Mouse (Mus musculus) limb, embryonic 11.5 days (tissue): Measurements from ENCODE around the gene Mettl23. TPM values are rescaled to one million over a fixed set of nuclear protein-coding genes. Genes with fewer than 3 reads are reported as not detected.
"Not testable (repeated sequence)": the region's sequence is repeated elsewhere in the genome, so short reads cannot be mapped to it uniquely, and the experiment has no call there.

Experiments
- ATAC-seq: fragments of 200-750 bp; cut with Nextera tagmentation; 2 replicates; pipeline ENCODE4 v1.8.0; 2017; ENCODE audit warnings: low read depth; ENCODE audit not compliant: insufficient number of reproducible peaks, low FRiP score, low TSS enrichment
- DNase-seq: peaks from one replicate; pipeline ENCODE4 v3.0.0-alpha.2; 2015; ENCODE audit warnings: low spot score
- H3K27ac ChIP-seq: fragments of 300-500 bp; sonication (generic); replicated peaks from 2 replicates; pipeline ENCODE4 v1.5.1; 2014; ENCODE audit warnings: low read depth, mild to moderate bottlenecking, low read length
- H3K27me3 ChIP-seq: fragments of 300-500 bp; sonication (generic); 2 replicates; pipeline ENCODE4 v1.6.1; 2014; ENCODE audit warnings: mild to moderate bottlenecking, low read length, mixed read lengths; ENCODE audit not compliant: control insufficient read depth, insufficient read depth
- H3K36me3 ChIP-seq: fragments of 300-500 bp; sonication (generic); 2 replicates; pipeline ENCODE4 v1.6.1; 2014; ENCODE audit warnings: mild to moderate bottlenecking, low read length, moderate library complexity, mixed read lengths; ENCODE audit not compliant: control insufficient read depth, insufficient read depth
- H3K4me1 ChIP-seq: fragments of 300-500 bp; sonication (generic); 2 replicates; pipeline ENCODE4 v1.6.1; 2014; ENCODE audit warnings: low read length, mixed read lengths; ENCODE audit not compliant: control insufficient read depth, insufficient read depth
- H3K4me2 ChIP-seq: fragments of 300-500 bp; sonication (generic); 2 replicates; pipeline ENCODE4 v1.6.1; 2014; ENCODE audit warnings: low read depth, mild to moderate bottlenecking, moderate library complexity; ENCODE audit not compliant: severe bottlenecking
- H3K4me3 ChIP-seq: fragments of 300-500 bp; sonication (generic); 2 replicates; pipeline ENCODE4 v1.5.1; 2014; ENCODE audit warnings: low read depth, low read length
- H3K9ac ChIP-seq: fragments of 300-500 bp; sonication (generic); 2 replicates; pipeline ENCODE4 v1.6.1; 2014; ENCODE audit warnings: mild to moderate bottlenecking, low read length
- H3K9me3 ChIP-seq: fragments of 300-500 bp; sonication (generic); 2 replicates; pipeline ENCODE4 v1.6.1; 2016; ENCODE audit warnings: low read length; ENCODE audit not compliant: control insufficient read depth
- WGBS: fragments of 180-500 bp; shearing (Covaris S2); extraction: QIAGEN DNeasy Blood & Tissue Kit; methylation state at CpG from one replicate; pipeline ENCODE4 v1.1.7; 2014; 5-methylcytosine and 5-hydroxymethylcytosine counted together
- polyA plus RNA-seq: library from polyadenylated mRNA; unstranded; fragments of >200 nt; fragmentation: Nextera tagmentation; extraction: Ambion mirVana; gene quantifications from 2 replicates; pipeline ENCODE4 v1.2.1, GENCODE M21; 2014

Gene Mettl23
- polyA plus RNA-seq, 1 experiment from 2014 or later, result 68.0 TPM

DNA sequence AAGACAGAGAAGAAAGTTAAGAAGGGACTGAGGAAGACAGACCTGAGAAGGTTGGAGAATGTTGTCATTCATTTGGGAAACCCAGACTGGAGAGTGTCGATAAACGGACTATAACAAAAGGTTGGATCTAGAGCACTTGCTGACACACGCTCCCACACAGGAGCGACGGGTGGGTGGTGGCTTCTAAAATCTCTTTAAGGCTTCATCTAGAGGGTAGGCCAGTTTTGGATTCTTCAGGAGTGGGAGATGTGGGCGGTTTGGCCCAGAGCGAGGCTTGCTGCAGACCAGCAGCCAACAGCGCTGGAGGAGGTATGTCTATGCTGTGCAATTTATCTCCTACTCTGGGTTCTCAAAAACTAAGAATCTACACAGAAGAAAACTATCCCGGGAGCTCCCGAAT, 20.5 kb upstream of the Mettl23 start:
- DNase-seq (no peak), ATAC-seq (no peak)
- Histone ChIP-seq H3K36me3 (no peaks in the 10 kb centered on the region), H3K4me3 (no peak overlapping the region), H3K9me3 (no peaks in the 10 kb centered on the region), H3K4me1 (peaks cover 16% of the 10 kb centered on the region), H3K27ac (no peak overlapping the region), H3K9ac (no peak overlapping the region), H3K27me3 (no peaks in the 10 kb centered on the region), H3K4me2 (no peak overlapping the region)
- WGBS, result 94% methylated on average over 10 of the region's 10 CpGs

DNA sequence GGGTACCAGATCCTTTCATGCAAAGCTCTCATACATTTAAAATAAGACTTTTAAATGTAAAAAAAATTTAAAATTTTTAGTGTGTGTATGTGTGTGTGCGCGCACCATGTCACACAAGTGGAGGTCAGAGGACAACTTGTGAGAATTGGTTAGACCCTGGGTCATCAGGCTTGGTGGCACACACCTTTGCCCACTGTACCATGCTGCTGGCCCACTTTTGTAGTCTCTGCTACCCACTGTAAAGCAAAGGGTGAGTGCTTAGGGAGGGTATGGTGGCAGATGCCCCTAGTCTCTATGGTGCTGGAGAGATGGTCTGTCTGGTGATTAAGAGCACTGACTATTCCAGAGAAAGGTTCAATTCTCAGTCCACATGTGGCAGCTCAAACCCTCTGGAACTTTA, 19.8 kb upstream of the Mettl23 start:
- Histone ChIP-seq H3K9ac (no peak overlapping the region), H3K36me3 (no peaks in the 10 kb centered on the region), H3K4me3 (no peak overlapping the region), H3K27ac (no peak overlapping the region), H3K9me3 (no peaks in the 10 kb centered on the region), H3K4me2 (no peak overlapping the region), H3K4me1 (peaks cover 16% of the 10 kb centered on the region), H3K27me3 (no peaks in the 10 kb centered on the region)
- 99% methylated on average over 2 of the region's 2 CpGs for WGBS
- DNase-seq (no peak), ATAC-seq (no peak)

DNA sequence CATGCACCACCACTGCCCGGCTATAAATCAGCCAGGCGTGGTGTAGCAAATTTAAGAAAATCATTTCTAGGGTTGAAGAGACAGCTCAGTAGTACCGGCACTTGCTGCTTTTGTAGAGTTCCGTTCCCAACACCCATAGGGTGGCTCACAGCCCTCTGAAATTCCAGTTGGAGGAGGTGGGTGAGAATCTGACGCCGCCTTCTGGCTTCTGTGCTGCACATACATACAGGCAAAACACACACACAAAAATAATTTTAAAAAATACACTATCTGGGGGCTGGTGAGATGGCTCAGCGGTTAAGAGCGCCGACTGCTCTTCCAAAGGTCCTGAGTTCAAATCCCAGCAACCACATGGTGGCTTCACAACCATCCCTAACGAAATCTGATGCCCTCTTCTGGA, 19.2 kb upstream of the Mettl23 start:
- not testable (repeated sequence) for H3K9me3 ChIP-seq, H3K27me3 ChIP-seq, DNase-seq, H3K4me3 ChIP-seq, H3K4me2 ChIP-seq, ATAC-seq, H3K27ac ChIP-seq, H3K36me3 ChIP-seq, H3K9ac ChIP-seq
- WGBS, result 94% methylated on average over 10 of the region's 10 CpGs
- H3K4me1 ChIP-seq, result peaks cover 12% of the 10 kb centered on the region

DNA sequence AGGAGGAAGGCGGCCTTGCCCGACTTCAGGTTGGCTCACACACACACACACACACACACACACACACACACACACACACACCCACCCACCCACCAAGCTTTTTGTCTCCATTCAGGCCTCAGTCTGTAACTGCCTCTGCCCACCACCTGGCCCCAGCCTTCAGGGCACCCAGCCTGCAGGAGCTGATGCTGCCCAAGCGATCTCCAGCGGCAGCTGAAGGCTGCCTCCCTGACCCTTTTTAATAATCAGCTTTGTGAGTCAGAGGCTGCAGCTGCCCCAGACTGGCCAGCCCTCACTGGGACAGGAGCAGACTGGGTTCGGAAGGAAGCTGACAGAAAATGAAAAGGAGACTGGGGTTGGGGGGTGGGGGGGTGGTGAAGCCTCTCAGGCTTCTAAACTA, 17.8 kb upstream of the Mettl23 start:
- Histone ChIP-seq H3K36me3 (no peaks in the 10 kb centered on the region), H3K27ac (no peak overlapping the region), H3K4me1 (peaks cover 9% of the 10 kb centered on the region; the same call in 1 of the 2 replicates), H3K27me3 (no peaks in the 10 kb centered on the region), H3K9me3 (no peaks in the 10 kb centered on the region), H3K4me3 (no peak overlapping the region), H3K9ac (no peak overlapping the region), H3K4me2 (no peak overlapping the region)
- DNase-seq, result no peak
- no peak for ATAC-seq
- 52% methylated on average over 3 of the region's 5 CpGs for WGBS

DNA sequence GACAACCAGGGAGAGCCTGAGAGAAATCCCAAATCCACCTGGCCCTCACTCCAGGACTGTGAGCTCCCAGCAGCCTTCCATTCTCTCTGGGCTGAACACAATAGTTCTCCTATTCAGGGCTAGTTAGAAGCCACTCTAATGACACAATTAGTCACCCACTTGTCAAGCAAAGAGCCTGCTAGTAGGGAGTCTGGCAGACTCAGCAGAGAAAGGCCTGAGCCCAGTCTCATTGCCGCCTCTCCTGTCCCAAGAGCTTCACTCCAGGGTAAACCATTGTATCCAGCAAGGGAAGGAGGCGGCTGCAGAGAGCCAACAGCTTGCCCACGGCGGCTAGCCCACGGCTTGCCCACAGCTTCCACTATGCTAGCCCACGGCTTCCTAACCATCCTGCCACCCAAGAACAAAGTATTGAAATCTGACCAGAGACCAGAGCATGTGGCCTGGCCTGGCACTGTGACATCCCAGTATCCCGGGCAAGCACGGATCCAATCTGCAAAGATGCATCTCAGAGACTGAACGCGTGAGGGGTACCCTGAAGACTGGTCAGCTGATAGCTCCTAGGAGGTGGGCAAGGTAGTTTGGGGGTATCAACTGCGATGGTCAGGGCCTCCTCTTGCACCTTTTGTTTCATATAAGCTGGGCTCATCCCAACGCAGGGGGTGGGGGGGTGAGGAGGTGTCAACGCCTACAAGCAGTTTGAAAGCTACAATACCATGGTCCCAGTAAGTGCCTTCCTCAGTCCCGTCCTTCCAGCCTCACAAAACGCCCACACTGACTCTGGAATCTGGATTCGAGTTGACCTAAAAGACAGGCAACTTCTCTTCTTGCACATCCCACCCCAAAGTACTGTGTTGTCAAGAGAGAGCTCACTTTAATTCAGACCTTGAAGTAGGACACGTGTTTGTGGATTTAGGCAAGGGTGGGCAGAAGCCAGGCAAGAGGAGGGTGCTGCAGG, 16.3 kb upstream of the Mettl23 start:
- 32% methylated on average over 17 of the region's 17 CpGs for WGBS
- Histone ChIP-seq H3K27ac (no peak overlapping the region; the same call in 1 of the 2 replicates), H3K27me3 (no peaks in the 10 kb centered on the region), H3K4me3 (peak overlapping the region; percentile 71), H3K4me1 (peaks cover 9% of the 10 kb centered on the region; the same call in 1 of the 2 replicates), H3K36me3 (no peaks in the 10 kb centered on the region), H3K4me2 (peak overlapping the region; percentile 92), H3K9ac (peak overlapping the region; percentile 74), H3K9me3 (no peaks in the 10 kb centered on the region)
- ATAC-seq (no peak), DNase-seq (no peak)

DNA sequence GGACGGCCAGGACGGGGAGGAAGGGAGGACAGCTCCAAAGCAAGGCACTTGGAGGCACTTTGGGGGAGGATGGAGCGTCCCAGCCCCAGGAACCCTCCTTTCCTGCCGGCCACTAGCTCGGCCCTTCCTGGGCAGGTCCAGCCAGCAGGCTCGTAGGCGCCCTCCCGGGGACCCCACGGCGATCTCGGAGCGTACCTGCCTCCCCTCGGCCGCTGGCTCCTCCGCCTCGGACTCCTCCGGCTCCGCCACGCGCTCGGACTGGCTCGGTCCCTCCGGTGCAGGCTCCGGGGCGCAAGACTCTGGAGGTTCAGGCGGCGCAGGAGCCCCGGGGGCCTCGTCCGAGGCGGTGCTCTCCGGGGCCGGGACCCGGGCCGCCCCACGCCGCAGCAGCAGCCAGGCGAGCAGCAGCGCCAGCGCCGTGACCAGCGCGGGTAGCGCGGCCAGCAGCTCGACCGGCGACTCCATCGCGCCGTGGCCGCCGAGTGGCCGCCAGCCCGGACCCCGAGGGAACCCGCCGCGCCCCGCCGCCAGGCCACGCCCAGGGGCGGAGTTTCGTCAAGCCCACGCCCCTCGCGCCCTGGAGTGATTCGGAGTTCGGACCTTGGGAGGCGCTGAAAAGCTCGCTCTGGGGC, 15.4 kb upstream of the Mettl23 start, which contains the start of gene Mxra7:
Gene Mxra7, minus strand, starts transcription at position 513 of the 632 bp plus-strand sequence.
- peak; percentile 85 for DNase-seq
- peak; percentile 27; the same call in 1 of the 2 replicates for ATAC-seq
- WGBS, result under 1% methylated on average over 71 of the region's 71 CpGs
- H3K36me3 ChIP-seq, result no peaks in the 10 kb centered on the region
- no peaks in the 10 kb centered on the region for H3K9me3 ChIP-seq
- peaks cover 9% of the 10 kb centered on the region for H3K4me1 ChIP-seq
- H3K27ac ChIP-seq, result peak within 1 kb of the TSS; percentile 47
- H3K9ac ChIP-seq, result peak within 1 kb of the TSS; percentile 74
- H3K4me2 ChIP-seq, result peak within 1 kb of the TSS; percentile 92
- H3K4me3 ChIP-seq, result peak within 1 kb of the TSS; percentile 71
- H3K27me3 ChIP-seq, result no peaks in the 10 kb centered on the region

DNA sequence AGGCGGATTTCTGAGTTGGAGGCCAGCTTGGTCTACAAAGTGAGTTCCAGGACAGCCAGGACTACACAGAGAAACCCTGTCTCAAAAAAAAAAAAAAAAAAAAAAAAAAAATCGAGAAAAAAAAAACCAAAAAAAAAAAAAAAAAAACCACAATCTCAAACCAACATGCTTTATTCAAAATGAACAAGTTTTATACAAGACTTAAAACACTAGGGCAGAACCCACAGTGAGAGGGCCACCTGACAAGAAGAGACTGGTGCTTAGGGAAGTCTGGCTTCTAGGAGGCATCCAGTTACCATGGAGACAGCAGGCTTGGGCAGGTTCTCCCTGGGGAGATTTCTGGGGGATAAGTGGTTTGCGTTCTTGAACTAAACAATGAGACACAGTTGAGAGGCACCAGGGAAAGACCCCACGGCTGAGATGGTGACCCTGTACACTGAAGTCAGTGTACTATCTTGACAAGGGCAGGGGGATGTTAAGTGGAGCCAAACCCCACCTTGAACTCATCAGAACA, 10.8 kb upstream of the Mettl23 start:
- Histone ChIP-seq H3K27ac (peak overlapping the region; percentile 26; the same call in 1 of the 2 replicates), H3K4me2 (no peak overlapping the region), H3K9ac (no peak overlapping the region), H3K27me3 (no peaks in the 10 kb centered on the region), H3K9me3 (no peaks in the 10 kb centered on the region), H3K4me3 (no peak overlapping the region), H3K36me3 (peaks cover 25% of the 10 kb centered on the region; the same call in 1 of the 2 replicates), H3K4me1 (peaks cover 7% of the 10 kb centered on the region)
- DNase-seq, result no peak
- 50% methylated on average over 4 of the region's 4 CpGs for WGBS
- ATAC-seq, result no peak

DNA sequence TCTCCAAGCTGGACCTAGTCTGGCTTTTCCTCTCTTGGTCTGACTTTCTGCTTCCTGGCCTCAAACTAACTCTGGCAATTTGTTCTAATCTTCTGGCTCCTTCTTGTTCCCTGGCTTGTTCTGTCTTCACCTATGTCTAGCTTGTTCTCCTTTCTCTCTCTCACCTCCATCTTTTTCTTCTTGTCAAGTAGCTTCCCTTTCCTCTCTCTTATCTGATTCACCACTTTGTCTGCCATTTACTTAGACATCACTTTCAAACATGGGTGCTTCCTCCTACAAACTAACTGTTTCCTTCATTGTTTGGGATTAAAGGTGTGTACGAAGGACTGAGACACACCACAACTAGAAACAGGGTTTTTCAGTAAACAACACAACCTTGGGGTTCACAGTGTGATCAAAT, 8.1 kb upstream of the Mettl23 start:
- WGBS, result 100% methylated on average over 1 of the region's 1 CpGs
- no peak overlapping the region for H3K9ac ChIP-seq

More for the DNA sequence above, 8.1 kb upstream of the Mettl23 start:
- Histone ChIP-seq H3K4me3 (no peak overlapping the region), H3K36me3 (peaks cover 45% of the 10 kb centered on the region), H3K27me3 (no peaks in the 10 kb centered on the region), H3K27ac (no peak overlapping the region), H3K9me3 (no peaks in the 10 kb centered on the region), H3K4me2 (no peak overlapping the region), H3K4me1 (peaks cover 6% of the 10 kb centered on the region; the same call in 1 of the 2 replicates)
- DNase-seq, result no peak
- no peak for ATAC-seq
